Mouse (Mus musculus) liver, embryonic 14.5 days (tissue): Measurements from ENCODE around the gene Cep128. TPM values are rescaled to one million over a fixed set of nuclear protein-coding genes. Genes with fewer than 3 reads are reported as not detected.

ENCODE experiments used
- ATAC-seq: fragments of 200-750 bp; cut with Nextera tagmentation; 2 replicates; pipeline ENCODE4 v1.8.0; 2017; ENCODE audit warnings: moderate number of reproducible peaks, mild to moderate bottlenecking, moderate library complexity; ENCODE audit not compliant: insufficient read depth
- DNase-seq, 3 experiments: peaks; one replicate each; pipeline ENCODE4 v3.0.0-alpha.2; 2012 to 2013; ENCODE audit warnings: low read depth in 3 of 3, low spot score in 3 of 3
- H3K27ac ChIP-seq: fragments of 300-500 bp; sonication (generic); 2 replicates; pipeline ENCODE4 v1.5.1; 2014; ENCODE audit warnings: moderate library complexity, mild to moderate bottlenecking, control low read depth, inconsistent platforms
- H3K27me3 ChIP-seq: fragments of 300-500 bp; sonication (generic); 2 replicates; pipeline ENCODE4 v1.6.1; 2014; ENCODE audit warnings: mild to moderate bottlenecking, low read length, moderate library complexity; ENCODE audit not compliant: control insufficient read depth, insufficient read depth
- H3K36me3 ChIP-seq: fragments of 300-500 bp; sonication (generic); replicated peaks from 2 replicates; pipeline ENCODE4 v1.6.1; 2014; ENCODE audit warnings: low read depth; ENCODE audit not compliant: control insufficient read depth, insufficient read depth
- H3K4me1 ChIP-seq, 2 experiments: fragments of 200-500 bp in 1 of 2; fragments of 300-500 bp in 1 of 2; sonication (generic) in 1 of 2; replicated peaks; 2 replicates each; pipeline ENCODE4 v1.6.1; 2012 to 2014; ENCODE audit warnings: antibody characterized with exemption in 1 of 2, inconsistent platforms in 1 of 2, low read length in 1 of 2; ENCODE audit not compliant: control insufficient read depth in 2 of 2, insufficient read depth in 2 of 2
- H3K4me2 ChIP-seq: fragments of 300-500 bp; sonication (generic); 2 replicates; pipeline ENCODE4 v1.6.1; 2014; ENCODE audit warnings: low read depth, mild to moderate bottlenecking, control low read depth, moderate library complexity
- H3K4me3 ChIP-seq, 2 experiments: fragments of 200-500 bp in 1 of 2; fragments of 300-500 bp in 1 of 2; sonication (generic) in 1 of 2; 2 replicates each; pipeline ENCODE4 v1.5.1; 2012 to 2014; ENCODE audit warnings: low read depth in 2 of 2, low read length in 2 of 2, mild to moderate bottlenecking in 2 of 2, control low read depth in 1 of 2, inconsistent platforms in 1 of 2, moderate library complexity in 1 of 2; ENCODE audit not compliant: insufficient read depth in 1 of 2
- H3K9ac ChIP-seq: fragments of 300-500 bp; sonication (generic); replicated peaks from 2 replicates; pipeline ENCODE4 v1.6.1; 2014; ENCODE audit warnings: mild to moderate bottlenecking, control low read depth, moderate library complexity
- H3K9me3 ChIP-seq: fragments of 300-500 bp; sonication (generic); 2 replicates; pipeline ENCODE4 v1.6.1; 2016; ENCODE audit warnings: low read length, mixed read lengths; ENCODE audit not compliant: control insufficient read depth
- CTCF ChIP-seq: IDR thresholded peaks from 2 replicates; pipeline ENCODE4 v1.5.1; 2016; ENCODE audit warnings: antibody characterized with exemption, low read depth, control low read depth
- EP300 ChIP-seq: IDR thresholded peaks from 2 replicates; pipeline ENCODE4 v1.6.1; 2016; ENCODE audit warnings: antibody characterized with exemption, low read depth
- WGBS: fragments of 180-500 bp; shearing (Covaris S2); extraction: QIAGEN DNeasy Blood & Tissue Kit; methylation state at CpG from one replicate; pipeline ENCODE4 v1.1.7; 2014; ENCODE audit not compliant: insufficient replicate concordance; 5-methylcytosine and 5-hydroxymethylcytosine counted together
- polyA plus RNA-seq, 2 experiments: library from polyadenylated mRNA; depleted of rRNA in 1 of 2; stranded (reverse) in 1 of 2; unstranded in 1 of 2; fragments of >200 nt; fragmentation: Nextera tagmentation in 1 of 2; extraction: Ambion mirVana in 1 of 2; gene quantifications; 2 replicates each; pipeline versions ENCODE4 v1.2.1 to v1.2.3; 2012 to 2014

Gene Cep128
- polyA plus RNA-seq, 2 experiments, result 9.3 to 9.4 TPM

DNA sequence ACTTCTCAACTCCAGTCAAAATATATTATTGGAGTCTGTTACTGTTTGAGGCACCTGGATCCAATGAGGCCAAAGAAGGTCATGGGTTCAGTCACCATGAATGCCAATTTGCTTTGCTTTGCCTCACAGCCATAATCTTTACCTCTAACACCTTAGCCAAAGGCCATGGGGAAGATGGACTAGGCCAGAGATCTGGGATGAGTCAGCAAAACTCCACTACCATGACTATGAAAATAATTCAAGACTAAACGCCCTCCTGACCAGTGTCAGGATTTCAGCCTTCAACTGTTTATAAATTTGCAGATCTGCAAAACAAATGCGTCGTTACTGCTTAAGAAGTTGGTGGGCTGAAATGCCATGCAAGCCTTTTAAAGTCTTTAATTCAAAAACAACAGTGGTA lies 76.5 kb downstream of the Cep128 start:
- Histone ChIP-seq H3K4me2 (no peak overlapping the region), H3K27ac (no peak overlapping the region), H3K9ac (no peak overlapping the region), H3K4me3 (no peak overlapping the region), H3K9me3 (no peaks in the 10 kb centered on the region), H3K36me3 (no peaks in the 10 kb centered on the region; the same call in 1 of the 2 replicates), H3K27me3 (no peaks in the 10 kb centered on the region), H3K4me1 (no peaks in the 10 kb centered on the region)
- ATAC-seq (peak; percentile 62), DNase-seq (peak in 1 of 3 experiments; percentile 17)
- TF ChIP-seq EP300 (no peak), CTCF (no peak)
- WGBS, result 77% methylated on average over 3 of the region's 3 CpGs

DNA sequence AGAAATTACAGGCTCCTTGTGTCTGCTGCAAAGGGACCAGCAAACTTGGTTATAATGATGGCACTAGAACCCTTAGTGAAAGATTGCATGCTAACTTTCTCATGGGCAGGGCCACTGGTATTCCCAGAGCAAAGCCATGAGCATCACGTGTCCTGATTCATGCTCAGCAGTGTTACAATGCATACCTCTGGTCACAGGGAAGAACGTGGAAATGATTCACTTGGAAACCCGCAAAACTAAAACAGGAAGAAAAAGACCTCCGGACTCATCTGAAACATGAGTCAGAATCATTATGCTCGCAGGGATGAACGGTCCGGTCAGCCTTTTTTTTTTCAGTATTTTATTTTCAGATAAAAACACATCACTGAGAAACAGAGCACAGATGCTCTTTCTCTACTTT lies 78.4 kb downstream of the Cep128 start:
- Histone ChIP-seq H3K4me3 (no peak overlapping the region), H3K9ac (no peak overlapping the region), H3K27me3 (no peaks in the 10 kb centered on the region), H3K9me3 (no peaks in the 10 kb centered on the region), H3K4me1 (no peaks in the 10 kb centered on the region), H3K27ac (no peak overlapping the region), H3K4me2 (no peak overlapping the region), H3K36me3 (no peaks in the 10 kb centered on the region; the same call in 1 of the 2 replicates)
- ATAC-seq (no peak), DNase-seq (no peak)
- 84% methylated on average over 7 of the region's 7 CpGs for WGBS
- TF ChIP-seq EP300 (no peak), CTCF (no peak)

DNA sequence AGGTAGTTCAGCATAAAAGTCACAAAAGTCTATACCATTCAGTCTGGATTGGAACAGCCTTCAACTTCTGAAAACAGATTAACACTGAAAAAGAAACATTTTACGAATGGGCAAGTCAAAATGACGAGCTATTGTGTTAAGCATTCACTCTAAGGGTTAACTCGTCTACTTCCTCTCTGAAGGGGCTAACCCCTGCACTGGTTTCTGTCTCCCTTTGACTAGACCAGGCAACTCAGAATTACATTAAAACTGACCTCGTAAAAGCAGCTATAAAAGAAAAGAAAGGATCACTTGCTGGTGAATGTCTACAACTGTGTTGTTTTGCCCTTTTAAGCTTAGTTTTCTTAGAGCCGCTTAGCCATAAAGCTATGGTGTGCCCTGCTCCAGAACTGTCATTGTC lies 79.2 kb downstream of the Cep128 start:
- H3K27me3 ChIP-seq, result no peaks in the 10 kb centered on the region
- no peak overlapping the region for H3K9ac ChIP-seq
- no peaks in the 10 kb centered on the region for H3K4me1 ChIP-seq
- H3K27ac ChIP-seq, result no peak overlapping the region
- DNase-seq (no peak), ATAC-seq (no peak)
- H3K9me3 ChIP-seq, result no peaks in the 10 kb centered on the region
- no peaks in the 10 kb centered on the region; the same call in 1 of the 2 replicates for H3K36me3 ChIP-seq
- WGBS, result 71% methylated on average over 5 of the region's 5 CpGs
- H3K4me2 ChIP-seq, result no peak overlapping the region
- TF ChIP-seq EP300 (no peak), CTCF (no peak)
- no peak overlapping the region for H3K4me3 ChIP-seq

DNA sequence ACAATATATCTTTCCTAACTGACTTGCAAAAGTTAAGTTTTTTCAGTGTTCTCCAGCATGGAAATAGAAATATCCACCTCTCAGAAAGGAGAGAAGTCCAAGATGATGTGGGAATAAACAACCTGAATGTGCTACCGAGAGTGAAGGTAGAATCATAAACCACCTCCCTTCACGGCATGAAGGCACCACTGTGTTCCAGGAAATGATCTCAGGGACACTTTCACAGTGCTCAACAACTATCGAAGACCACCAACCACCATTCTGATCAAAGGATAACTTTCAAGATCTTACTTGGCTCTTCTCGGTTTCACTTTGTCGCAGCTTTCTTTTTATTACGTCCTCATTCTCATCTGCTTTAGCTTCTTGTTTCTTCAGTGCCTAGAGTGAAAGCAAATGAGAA lies 85.5 kb downstream of the Cep128 start:
- TF ChIP-seq CTCF, result no peak
- TF ChIP-seq EP300, result no peak
- Histone ChIP-seq H3K9ac (no peak overlapping the region), H3K9me3 (no peaks in the 10 kb centered on the region), H3K4me2 (no peak overlapping the region), H3K27ac (no peak overlapping the region), H3K36me3 (peaks cover 18% of the 10 kb centered on the region), H3K27me3 (no peaks in the 10 kb centered on the region), H3K4me1 (peaks cover 12 to 16% of the 10 kb centered on the region in 2 experiments), H3K4me3 (no peak overlapping the region)
- no peak for DNase-seq
- no peak for ATAC-seq
- 90% methylated on average over 6 of the region's 6 CpGs for WGBS

DNA sequence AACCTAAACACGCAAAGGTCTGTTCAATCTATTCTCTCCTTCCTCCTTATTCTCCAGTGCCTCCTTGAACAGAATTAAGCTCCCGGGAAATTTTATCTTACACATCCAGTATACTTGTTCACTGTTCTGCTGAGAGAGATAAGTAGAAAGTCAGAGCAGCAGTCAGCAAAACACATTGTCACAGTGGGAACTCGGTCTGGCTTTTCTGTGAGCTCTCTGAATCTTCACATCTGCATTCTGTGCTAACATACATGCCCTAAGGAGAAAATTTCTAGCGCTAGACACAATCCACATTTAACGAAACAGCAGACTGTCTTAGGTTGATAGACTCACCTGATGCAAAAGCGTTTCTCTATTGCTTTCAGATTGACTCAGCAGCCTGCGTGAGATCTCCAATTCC lies 88.3 kb downstream of the Cep128 start:
- no peak overlapping the region for H3K4me3 ChIP-seq
- no peak overlapping the region for H3K9ac ChIP-seq
- peaks cover 12 to 16% of the 10 kb centered on the region in 2 experiments for H3K4me1 ChIP-seq
- peak; percentile 63 to 70 (median 67) for DNase-seq
- TF ChIP-seq CTCF, result no peak
- peak; percentile 74 for TF ChIP-seq EP300
- peak overlapping the region; percentile 57 for H3K27ac ChIP-seq
- WGBS, result 46% methylated on average over 7 of the region's 7 CpGs
- H3K27me3 ChIP-seq, result no peaks in the 10 kb centered on the region
- H3K36me3 ChIP-seq, result peaks cover 22% of the 10 kb centered on the region
- peak overlapping the region; percentile 39 for H3K4me2 ChIP-seq
- H3K9me3 ChIP-seq, result no peaks in the 10 kb centered on the region
- ATAC-seq, result peak; percentile 92
